Mouse (Mus musculus) kidney, embryonic 14.5 days (tissue): ENCODE measurements around the gene Tpr. TPM values are rescaled to one million over a fixed set of nuclear protein-coding genes. Genes with fewer than 3 reads are reported as not detected.

Source experiments
- ATAC-seq: fragments of 200-750 bp; cut with Nextera tagmentation; 2 replicates; pipeline ENCODE4 v1.8.0; 2017; ENCODE audit warnings: moderate number of reproducible peaks, mild to moderate bottlenecking, moderate TSS enrichment, moderate library complexity; ENCODE audit not compliant: low FRiP score, low TSS enrichment
- H3K27ac ChIP-seq: fragments of 300-500 bp; sonication (generic); 2 replicates; pipeline ENCODE4 v1.5.1; 2014; ENCODE audit warnings: low read depth, mild to moderate bottlenecking, low read length, moderate library complexity, mixed read lengths
- H3K27me3 ChIP-seq: fragments of 300-500 bp; sonication (generic); 2 replicates; pipeline ENCODE4 v1.6.1; 2014; ENCODE audit warnings: mild to moderate bottlenecking, low read length; ENCODE audit not compliant: control insufficient read depth, insufficient read depth
- H3K36me3 ChIP-seq: fragments of 300-500 bp; sonication (generic); 2 replicates; pipeline ENCODE4 v1.6.1; 2014; ENCODE audit warnings: low read length, mixed read lengths; ENCODE audit not compliant: control insufficient read depth, insufficient read depth
- H3K4me1 ChIP-seq: fragments of 300-500 bp; sonication (generic); 2 replicates; pipeline ENCODE4 v1.6.1; 2014; ENCODE audit warnings: low read length, mixed read lengths; ENCODE audit not compliant: control insufficient read depth, insufficient read depth
- H3K4me2 ChIP-seq: fragments of 300-500 bp; sonication (generic); replicated peaks from 2 replicates; pipeline ENCODE4 v1.6.1; 2014; ENCODE audit warnings: low read depth, mild to moderate bottlenecking, low read length
- H3K4me3 ChIP-seq: fragments of 300-500 bp; sonication (generic); 2 replicates; pipeline ENCODE4 v1.5.1; 2014; ENCODE audit warnings: mild to moderate bottlenecking, low read length
- H3K9ac ChIP-seq: fragments of 300-500 bp; sonication (generic); 2 replicates; pipeline ENCODE4 v1.6.1; 2014; ENCODE audit warnings: low read depth, mild to moderate bottlenecking, low read length, moderate library complexity
- H3K9me3 ChIP-seq: fragments of 300-500 bp; sonication (generic); 2 replicates; pipeline ENCODE4 v1.6.1; 2016; ENCODE audit warnings: low read length; ENCODE audit not compliant: control insufficient read depth
- WGBS: fragments of 180-500 bp; shearing (Covaris S2); extraction: QIAGEN DNeasy Blood & Tissue Kit; methylation state at CpG from one replicate; pipeline ENCODE4 v1.1.7; 2014; 5-methylcytosine and 5-hydroxymethylcytosine counted together
- polyA plus RNA-seq: library from polyadenylated mRNA; unstranded; fragments of >200 nt; fragmentation: Nextera tagmentation; extraction: Ambion mirVana; gene quantifications from 2 replicates; pipeline ENCODE4 v1.2.1, GENCODE M21; 2014

The Tpr gene
- polyA plus RNA-seq, 1 experiment from 2014 or later = 188 TPM

DNA sequence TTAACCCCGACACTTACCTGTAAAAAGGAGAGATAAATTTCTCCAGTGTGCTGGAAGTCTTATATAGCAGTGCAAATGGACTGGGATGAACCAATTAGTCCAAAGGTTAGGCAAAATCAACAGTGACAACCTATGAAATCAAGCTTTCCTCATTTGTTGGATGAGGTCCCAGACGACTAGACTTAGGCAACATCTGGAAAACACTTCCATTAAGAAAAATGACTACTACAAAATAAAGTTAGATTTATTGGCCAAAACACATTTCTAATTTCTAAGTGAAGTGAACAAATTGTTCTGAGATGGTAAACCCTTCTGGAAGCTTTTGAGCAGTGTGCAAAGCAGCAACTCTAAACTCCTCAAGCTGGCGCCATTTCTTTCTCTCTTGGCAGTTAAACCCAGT lies 73.5 kb downstream of the Tpr start, which contains the start of gene Prg4:
Prg4 (minus strand) TSS at position 34 of the 400 bp plus-strand sequence.
- Histone ChIP-seq H3K36me3 (no peaks in the 10 kb centered on the region), H3K4me1 (no peaks in the 10 kb centered on the region), H3K9me3 (no peaks in the 10 kb centered on the region), H3K27me3 (no peaks in the 10 kb centered on the region), H3K27ac (no peak within 1 kb of the TSS), H3K4me2 (no peak within 1 kb of the TSS), H3K9ac (no peak within 1 kb of the TSS), H3K4me3 (no peak within 1 kb of the TSS)
- ATAC-seq = no peak
- WGBS = 71% methylated on average over 3 of the region's 3 CpGs

- H3K4me3 ChIP-seq = no peak overlapping the region
- 74% methylated on average over 3 of the region's 3 CpGs for WGBS
Observed at GRCm38 (mm10) chr1:150469992-150470391, 77.4 kb downstream of the Tpr start.

DNA sequence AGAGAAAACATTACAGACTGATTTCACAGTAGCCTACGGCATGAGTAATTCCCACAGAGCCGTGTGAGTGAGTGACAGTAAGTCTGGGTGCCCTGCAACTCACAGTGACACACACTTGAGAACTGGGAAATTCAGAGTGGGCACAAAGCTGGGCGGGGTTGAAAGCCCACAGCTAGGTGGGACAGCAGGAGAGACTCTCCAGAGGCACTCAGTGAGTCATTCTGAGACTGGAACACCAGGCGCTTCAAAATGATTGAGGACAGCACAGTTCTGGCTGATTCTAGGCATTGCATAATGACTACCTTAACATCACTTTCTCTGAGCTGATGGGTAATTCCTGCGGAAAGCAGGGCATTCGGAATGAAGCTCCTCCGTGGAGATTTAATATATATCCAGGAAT lies 79.9 kb downstream of the Tpr start:
- Histone ChIP-seq H3K9ac (no peak overlapping the region), H3K27me3 (no peaks in the 10 kb centered on the region), H3K4me1 (no peaks in the 10 kb centered on the region), H3K4me3 (no peak overlapping the region), H3K27ac (no peak overlapping the region), H3K9me3 (no peaks in the 10 kb centered on the region), H3K4me2 (no peak overlapping the region), H3K36me3 (no peaks in the 10 kb centered on the region)
- WGBS = 65% methylated on average over 7 of the region's 7 CpGs
- ATAC-seq = no peak

More at GRCm38 (mm10) chr1:150469992-150470391, 77.4 kb downstream of the Tpr start:
- Histone ChIP-seq H3K9me3 (no peaks in the 10 kb centered on the region), H3K9ac (no peak overlapping the region), H3K4me1 (no peaks in the 10 kb centered on the region), H3K36me3 (no peaks in the 10 kb centered on the region), H3K4me2 (no peak overlapping the region), H3K27me3 (no peaks in the 10 kb centered on the region), H3K27ac (no peak overlapping the region)
- no peak for ATAC-seq

DNA sequence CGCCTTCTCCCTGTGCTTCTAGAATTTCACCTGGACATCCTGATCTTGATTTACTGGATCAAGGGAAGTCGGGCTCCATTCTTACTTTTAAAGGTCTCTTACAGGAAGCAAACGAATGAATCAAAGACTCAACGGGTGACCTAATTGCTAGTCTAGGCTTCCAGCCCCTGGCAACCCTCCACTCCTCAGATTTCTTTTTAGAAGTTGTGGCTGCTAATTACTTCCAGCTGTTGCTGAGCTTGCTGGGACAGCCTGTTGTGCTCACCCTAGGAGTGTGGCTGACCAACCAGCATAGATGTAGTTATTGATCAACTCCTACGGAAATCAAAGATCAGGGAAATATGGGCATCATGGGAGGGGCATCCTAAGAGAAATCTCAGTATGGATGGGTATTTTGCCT lies 88.0 kb downstream of the Tpr start:
- Histone ChIP-seq H3K27me3 (no peaks in the 10 kb centered on the region), H3K27ac (no peak overlapping the region), H3K9me3 (no peaks in the 10 kb centered on the region), H3K4me1 (no peaks in the 10 kb centered on the region), H3K9ac (no peak overlapping the region), H3K4me3 (no peak overlapping the region), H3K36me3 (no peaks in the 10 kb centered on the region), H3K4me2 (no peak overlapping the region)
- 29% methylated on average over 5 of the region's 5 CpGs for WGBS
- ATAC-seq = peak; percentile 88

GRCm38 (mm10) chr1:150489148-150489547 lies 96.5 kb downstream of the Tpr start:
- no peaks in the 10 kb centered on the region for H3K36me3 ChIP-seq
- H3K9ac ChIP-seq = no peak overlapping the region
- no peak overlapping the region for H3K27ac ChIP-seq
- no peak for ATAC-seq
- no peak overlapping the region for H3K4me2 ChIP-seq
- 94% methylated on average over 2 of the region's 2 CpGs for WGBS
- H3K4me3 ChIP-seq = no peak overlapping the region
- no peaks in the 10 kb centered on the region for H3K27me3 ChIP-seq
- H3K4me1 ChIP-seq = no peaks in the 10 kb centered on the region
- H3K9me3 ChIP-seq = no peaks in the 10 kb centered on the region

GRCm38 (mm10) chr1:150496626-150497302 lies 104.1 kb downstream of the Tpr start:
- Histone ChIP-seq H3K9me3 (peaks cover 5% of the 10 kb centered on the region; the same call in 1 of the 2 replicates), H3K9ac (no peak overlapping the region), H3K4me3 (no peak overlapping the region), H3K4me2 (no peak overlapping the region), H3K4me1 (no peaks in the 10 kb centered on the region), H3K27me3 (no peaks in the 10 kb centered on the region), H3K36me3 (no peaks in the 10 kb centered on the region), H3K27ac (no peak overlapping the region)
- ATAC-seq = no peak
- 77% methylated on average over 6 of the region's 6 CpGs for WGBS

- Histone ChIP-seq H3K4me3 (no peak overlapping the region), H3K36me3 (no peaks in the 10 kb centered on the region), H3K9me3 (peaks cover 5% of the 10 kb centered on the region; the same call in 1 of the 2 replicates), H3K27me3 (no peaks in the 10 kb centered on the region), H3K27ac (no peak overlapping the region), H3K9ac (no peak overlapping the region), H3K4me2 (no peak overlapping the region), H3K4me1 (no peaks in the 10 kb centered on the region)
- WGBS = 68% methylated on average over 2 of the region's 2 CpGs
- ATAC-seq = no peak
Observed at GRCm38 (mm10) chr1:150497690-150498089, 105.1 kb downstream of the Tpr start.

DNA sequence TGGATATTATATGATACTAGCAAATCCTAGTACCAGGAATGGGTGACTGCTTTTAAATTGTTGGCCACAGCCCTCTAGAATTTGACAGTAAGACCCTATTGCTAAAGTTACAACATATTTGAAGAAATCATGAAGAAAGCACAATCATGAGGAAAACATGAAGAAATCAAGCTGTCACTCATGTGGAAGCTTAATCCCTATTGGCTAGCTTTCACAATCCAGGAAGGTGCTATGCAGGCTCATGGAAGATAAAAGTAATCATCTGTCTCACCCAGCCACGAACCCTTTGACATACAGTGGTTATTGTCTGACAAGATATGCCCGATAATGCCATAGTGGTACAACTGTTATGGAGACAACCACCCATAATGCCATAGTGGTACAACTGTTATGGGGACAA lies 105.5 kb downstream of the Tpr start:
- WGBS = 91% methylated on average over 2 of the region's 2 CpGs
- Histone ChIP-seq H3K27ac (no peak overlapping the region), H3K27me3 (no peaks in the 10 kb centered on the region), H3K4me2 (no peak overlapping the region), H3K9me3 (peaks cover 5% of the 10 kb centered on the region; the same call in 1 of the 2 replicates), H3K4me3 (no peak overlapping the region), H3K9ac (no peak overlapping the region), H3K4me1 (no peaks in the 10 kb centered on the region), H3K36me3 (no peaks in the 10 kb centered on the region)
- no peak for ATAC-seq
